Mouse (Mus musculus): Measurements from ENCODE around the gene Mtch2.
"Not testable (repeated sequence)": the region's sequence is repeated elsewhere in the genome, so short reads cannot be mapped to it uniquely, and the experiment has no call there.

Mtch2 gene

DNA sequence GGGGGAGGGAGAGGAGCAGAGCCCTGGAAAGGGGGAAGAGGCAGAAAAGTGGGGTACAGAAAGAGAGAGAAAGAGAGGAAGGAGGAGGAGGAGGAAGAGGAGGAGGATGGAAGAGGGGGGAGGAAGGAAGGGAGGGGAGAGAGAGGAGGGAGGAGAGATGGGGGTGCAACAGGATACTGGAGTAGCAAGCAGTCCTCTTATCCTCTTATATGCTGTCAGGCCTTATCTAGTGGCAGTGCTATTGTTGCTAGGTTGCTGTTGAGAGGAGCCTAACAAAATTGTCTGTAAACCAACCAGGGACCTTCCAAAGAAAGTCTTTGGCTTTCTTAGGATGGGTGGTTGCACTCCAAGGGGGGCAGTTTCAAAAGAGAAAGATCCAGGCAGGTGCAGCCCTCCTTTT is 32.5 kb downstream of the Mtch2 start:
- no peak for DNase-seq (ENCODE audit: low read depth, low spot score)
- Histone ChIP-seq H3K27me3 (ENCODE audit: control insufficient read depth, insufficient read depth, low read length, poor library complexity, severe bottlenecking) (no peaks in the 10 kb centered on the region), H3K36me3 (ENCODE audit: control insufficient read depth, insufficient read depth, low read length, poor library complexity, severe bottlenecking) (no peaks in the 10 kb centered on the region)

DNA sequence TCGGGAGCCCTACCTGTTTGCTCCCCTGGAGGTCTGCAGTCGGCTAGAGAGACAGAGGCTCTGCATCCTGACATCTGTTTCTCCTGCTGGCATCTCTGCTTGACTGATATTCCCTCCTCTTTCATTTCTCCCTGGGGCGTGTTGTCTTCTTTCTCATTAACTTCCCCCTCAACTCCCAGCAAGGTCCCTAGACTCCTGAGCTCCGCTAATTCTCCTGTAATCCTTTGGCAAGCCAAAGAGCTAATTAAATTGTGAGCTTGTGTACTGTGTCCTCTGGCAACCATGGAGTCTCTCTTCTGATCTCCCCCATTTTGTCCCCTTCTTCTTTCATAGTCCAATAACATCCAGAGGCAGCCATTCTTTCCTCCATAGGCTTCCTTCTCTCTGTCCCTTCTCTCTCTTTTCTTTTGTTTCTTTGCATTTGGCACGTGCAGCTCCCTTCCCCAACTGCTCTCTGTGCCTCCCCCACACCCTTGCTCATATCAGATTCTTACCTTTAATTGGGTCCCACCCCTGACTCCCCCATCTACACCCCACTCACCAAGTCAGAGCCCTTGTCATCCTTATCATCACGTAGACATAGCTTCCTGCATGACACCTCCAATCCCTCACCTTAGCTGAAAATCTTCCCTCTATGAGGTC is 33.3 kb downstream of the Mtch2 start:
- no peak for DNase-seq (ENCODE audit: low read depth, low spot score)
- Histone ChIP-seq H3K36me3 (ENCODE audit: control insufficient read depth, insufficient read depth, low read length, poor library complexity, severe bottlenecking) (no peaks in the 10 kb centered on the region), H3K27me3 (ENCODE audit: control insufficient read depth, insufficient read depth, low read length, poor library complexity, severe bottlenecking) (peaks cover 2% of the 10 kb centered on the region; the same call in 1 of the 2 replicates)

DNA sequence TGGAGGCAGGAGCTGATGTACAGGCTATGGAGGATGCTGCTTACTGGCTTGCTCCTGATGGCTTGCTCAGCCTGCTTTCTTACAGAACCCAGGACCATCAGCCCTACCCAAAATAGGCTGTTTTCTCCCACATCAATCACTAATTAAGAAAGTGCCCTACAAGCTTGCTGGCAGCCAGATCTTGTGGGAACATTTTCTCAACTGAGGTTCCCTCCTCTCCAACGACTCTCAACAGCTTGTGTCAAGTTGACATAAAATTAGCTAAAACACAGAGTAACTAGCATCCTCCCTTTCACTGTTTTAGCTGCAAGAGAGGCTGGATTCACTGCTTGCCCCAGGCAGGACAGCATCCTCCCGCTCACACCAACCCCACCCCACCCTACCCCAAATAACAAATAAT is 34.9 kb downstream of the Mtch2 start:
- H3K27me3 ChIP-seq (ENCODE audit: control insufficient read depth, insufficient read depth, low read length, poor library complexity, severe bottlenecking) = peaks cover 2% of the 10 kb centered on the region; the same call in 1 of the 2 replicates
- H3K36me3 ChIP-seq (ENCODE audit: control insufficient read depth, insufficient read depth, low read length, poor library complexity, severe bottlenecking) = no peaks in the 10 kb centered on the region
- DNase-seq (ENCODE audit: low read depth, low spot score) = no peak

DNA sequence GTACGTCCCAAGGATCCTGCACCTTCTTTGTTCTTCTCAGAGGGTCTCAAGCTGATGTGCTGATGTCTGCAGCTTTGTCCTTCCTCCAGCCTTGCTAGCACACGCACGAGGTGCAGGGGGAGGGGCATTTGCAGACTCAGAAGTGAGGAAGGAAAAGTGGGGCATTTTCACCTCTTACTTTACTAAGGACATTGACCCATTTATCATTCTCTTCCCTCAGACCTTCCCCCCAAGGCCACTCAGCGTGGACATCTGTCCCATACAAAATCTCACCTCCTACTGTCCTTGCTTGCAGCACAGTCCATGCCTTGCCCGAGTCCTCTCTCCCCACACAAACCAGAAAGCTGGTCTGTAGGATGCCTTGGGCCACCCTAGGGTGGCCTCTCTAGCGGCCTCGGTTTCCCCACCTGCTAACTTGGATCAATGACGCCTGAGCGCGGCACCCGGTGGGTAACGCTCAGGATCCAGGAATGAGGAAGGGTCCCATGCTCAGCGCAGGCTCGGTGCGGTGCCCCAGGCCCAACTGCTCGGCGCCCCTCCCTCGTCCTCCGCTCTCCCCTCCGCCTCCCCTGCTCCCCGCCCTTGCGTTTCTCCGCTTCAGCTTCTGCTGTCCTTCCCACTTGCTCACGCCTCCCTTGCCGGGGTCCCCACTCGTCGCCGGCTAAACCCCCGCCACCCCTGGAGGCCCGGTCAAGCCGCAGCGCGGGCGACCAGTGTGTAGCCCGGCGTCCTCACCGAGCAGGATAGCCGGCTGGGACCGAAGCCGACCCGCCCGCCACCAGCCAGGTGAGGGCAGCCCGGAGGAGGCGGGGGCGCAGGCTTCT is 38.5 kb downstream of the Mtch2 start, which contains the start of gene C1qtnf4:
Gene C1qtnf4, plus strand, starts transcription at position 643 of the 824 bp plus-strand sequence.
- no peaks in the 10 kb centered on the region for H3K36me3 ChIP-seq (ENCODE audit: control insufficient read depth, insufficient read depth, low read length, poor library complexity, severe bottlenecking)
- H3K27me3 ChIP-seq (ENCODE audit: control insufficient read depth, insufficient read depth, low read length, poor library complexity, severe bottlenecking) = peaks cover 2% of the 10 kb centered on the region; the same call in 1 of the 2 replicates
- DNase-seq (ENCODE audit: low read depth, low spot score) = no peak

DNA sequence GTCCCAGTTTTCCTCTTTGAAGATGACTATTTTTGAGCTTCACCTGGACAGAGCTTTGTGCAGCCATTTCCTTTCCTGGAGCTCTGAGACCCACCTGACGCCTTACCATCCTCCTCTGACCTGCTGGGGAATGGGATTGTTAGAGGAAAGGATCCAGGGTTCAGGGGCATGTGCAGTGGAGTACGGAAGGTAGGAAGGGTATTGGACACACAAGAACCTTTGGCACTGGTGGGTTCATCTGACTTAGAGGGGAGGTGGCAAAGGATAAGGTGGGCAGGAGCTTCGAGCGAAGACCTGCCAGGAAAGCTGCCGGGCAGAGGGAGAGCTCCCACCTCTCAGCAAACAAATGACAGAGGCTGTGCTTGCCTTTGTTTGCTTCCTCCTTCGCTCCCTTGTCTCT is 39.5 kb downstream of the Mtch2 start:
- DNase-seq (ENCODE audit: low read depth, low spot score) = no peak
- no peaks in the 10 kb centered on the region for H3K36me3 ChIP-seq (ENCODE audit: control insufficient read depth, insufficient read depth, low read length, poor library complexity, severe bottlenecking)
- peaks cover 2% of the 10 kb centered on the region; the same call in 1 of the 2 replicates for H3K27me3 ChIP-seq (ENCODE audit: control insufficient read depth, insufficient read depth, low read length, poor library complexity, severe bottlenecking)

DNA sequence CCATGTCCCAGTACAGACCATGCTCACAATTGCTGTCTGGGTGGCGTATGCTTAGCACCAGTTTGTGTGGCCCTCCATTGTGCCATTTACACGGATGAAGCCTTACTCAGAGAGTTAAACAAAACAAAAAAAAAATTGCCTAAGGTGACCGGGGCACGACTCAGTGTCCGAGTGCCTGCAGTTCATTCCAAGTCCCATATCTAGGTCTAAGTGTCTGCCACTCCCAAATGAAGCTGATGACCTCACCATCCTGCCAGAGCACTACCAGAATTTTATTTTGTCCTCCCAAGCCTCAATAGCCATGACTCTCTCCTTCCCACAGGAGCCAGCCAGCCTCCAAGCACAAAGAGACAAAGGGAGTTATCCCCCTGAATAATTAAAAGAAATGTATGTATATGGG is 40.7 kb downstream of the Mtch2 start:
- Histone ChIP-seq H3K36me3 (ENCODE audit: control insufficient read depth, insufficient read depth, low read length, poor library complexity, severe bottlenecking) (no peaks in the 10 kb centered on the region), H3K27me3 (ENCODE audit: control insufficient read depth, insufficient read depth, low read length, poor library complexity, severe bottlenecking) (peaks cover 2% of the 10 kb centered on the region; the same call in 1 of the 2 replicates)
- no peak for DNase-seq (ENCODE audit: low read depth, low spot score)

DNA sequence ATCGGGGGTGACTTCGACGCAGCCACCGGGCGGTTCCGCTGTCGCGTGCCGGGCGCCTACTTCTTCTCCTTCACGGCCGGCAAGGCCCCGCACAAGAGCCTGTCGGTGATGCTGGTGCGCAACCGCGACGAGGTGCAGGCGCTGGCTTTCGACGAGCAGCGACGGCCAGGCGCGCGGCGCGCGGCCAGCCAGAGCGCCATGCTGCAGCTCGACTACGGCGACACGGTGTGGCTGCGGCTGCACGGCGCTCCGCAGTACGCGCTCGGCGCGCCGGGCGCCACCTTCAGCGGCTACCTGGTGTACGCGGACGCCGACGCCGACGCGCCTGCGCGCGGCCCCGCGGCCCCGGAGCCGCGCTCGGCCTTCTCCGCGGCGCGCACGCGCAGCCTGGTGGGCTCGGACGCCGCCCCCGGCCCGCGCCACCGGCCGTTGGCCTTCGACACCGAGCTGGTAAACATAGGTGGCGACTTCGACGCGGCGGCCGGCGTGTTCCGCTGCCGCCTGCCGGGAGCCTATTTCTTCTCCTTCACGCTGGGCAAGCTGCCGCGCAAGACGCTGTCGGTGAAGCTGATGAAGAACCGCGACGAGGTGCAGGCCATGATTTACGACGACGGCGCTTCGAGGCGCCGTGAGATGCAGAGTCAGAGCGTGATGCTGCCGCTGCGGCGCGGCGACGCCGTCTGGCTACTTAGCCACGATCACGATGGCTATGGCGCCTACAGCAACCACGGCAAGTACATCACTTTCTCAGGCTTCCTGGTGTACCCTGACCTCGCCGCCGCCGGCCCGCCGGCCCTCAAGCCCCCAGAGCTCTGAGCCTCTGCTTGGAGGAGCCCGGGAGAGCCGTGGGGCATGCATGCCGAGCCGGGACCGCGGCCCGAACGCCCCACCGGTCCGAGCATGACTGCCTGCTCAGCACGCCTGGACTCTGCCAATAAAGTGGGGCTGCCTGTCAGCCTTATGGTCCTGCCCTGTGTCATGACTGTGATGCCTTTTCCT is 42.9 kb downstream of the Mtch2 start:
- Histone ChIP-seq H3K36me3 (ENCODE audit: control insufficient read depth, insufficient read depth, low read length, poor library complexity, severe bottlenecking) (no peaks in the 10 kb centered on the region), H3K27me3 (ENCODE audit: control insufficient read depth, insufficient read depth, low read length, poor library complexity, severe bottlenecking) (peaks cover 2% of the 10 kb centered on the region; the same call in 1 of the 2 replicates)
- peak; percentile 66 for DNase-seq (ENCODE audit: low read depth, low spot score)

DNA sequence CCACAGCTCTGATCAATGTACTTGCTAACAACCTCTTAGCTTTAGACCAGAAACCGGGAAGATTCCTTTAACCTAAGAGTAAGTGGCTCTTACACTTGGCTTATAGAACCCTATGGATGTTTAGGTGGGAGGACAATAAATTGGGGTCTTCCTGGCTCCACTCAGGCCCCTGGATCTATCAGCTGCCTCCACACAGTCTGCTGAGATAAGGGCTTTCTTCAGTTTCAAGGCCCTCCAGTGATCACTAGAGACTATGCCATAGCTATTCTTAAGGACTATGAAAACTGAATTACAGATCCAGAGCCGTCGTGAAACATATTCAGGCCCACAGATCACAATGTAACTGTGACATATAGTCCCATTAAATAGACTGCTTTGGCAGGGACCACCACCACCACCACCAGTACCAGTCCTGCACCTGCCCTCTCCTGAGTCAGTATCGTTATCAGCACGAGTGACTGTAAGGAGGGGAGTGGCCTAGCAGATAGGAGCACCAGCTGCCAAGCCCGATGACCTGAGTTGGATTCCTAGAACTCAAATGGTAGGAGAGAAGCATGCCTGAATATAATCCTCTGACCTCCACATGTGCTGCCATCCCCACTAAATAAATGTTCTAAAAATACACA is 46.8 kb downstream of the Mtch2 start:
- no peak for DNase-seq (ENCODE audit: low read depth, low spot score)
- Histone ChIP-seq H3K27me3 (ENCODE audit: control insufficient read depth, insufficient read depth, low read length, poor library complexity, severe bottlenecking) (no peaks in the 10 kb centered on the region), H3K36me3 (ENCODE audit: control insufficient read depth, insufficient read depth, low read length, poor library complexity, severe bottlenecking) (peaks cover 9% of the 10 kb centered on the region; the same call in 1 of the 2 replicates)

DNA sequence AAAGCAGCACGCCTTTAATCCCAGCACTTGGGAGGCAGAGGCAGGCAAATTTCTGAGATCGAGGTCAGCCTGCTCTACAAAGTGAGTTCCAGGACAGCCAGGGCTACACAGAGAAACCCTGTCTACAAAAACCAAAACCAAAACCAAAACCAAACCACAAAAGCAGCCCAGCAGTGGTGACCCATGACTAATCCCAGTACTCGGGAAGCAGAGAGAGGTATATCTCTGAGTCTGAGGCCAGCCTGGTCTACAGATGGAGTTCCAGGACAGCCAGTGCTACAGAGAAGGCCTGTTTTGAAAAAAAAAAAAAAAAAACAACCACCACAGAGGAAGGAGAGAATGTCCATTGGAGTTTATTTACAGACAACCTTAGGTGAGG is 47.3 kb downstream of the Mtch2 start:
- DNase-seq (ENCODE audit: low read depth, low spot score); H3K36me3 ChIP-seq (ENCODE audit: control insufficient read depth, insufficient read depth, low read length, poor library complexity, severe bottlenecking); H3K27me3 ChIP-seq (ENCODE audit: control insufficient read depth, insufficient read depth, low read length, poor library complexity, severe bottlenecking): not testable (repeated sequence)

DNA sequence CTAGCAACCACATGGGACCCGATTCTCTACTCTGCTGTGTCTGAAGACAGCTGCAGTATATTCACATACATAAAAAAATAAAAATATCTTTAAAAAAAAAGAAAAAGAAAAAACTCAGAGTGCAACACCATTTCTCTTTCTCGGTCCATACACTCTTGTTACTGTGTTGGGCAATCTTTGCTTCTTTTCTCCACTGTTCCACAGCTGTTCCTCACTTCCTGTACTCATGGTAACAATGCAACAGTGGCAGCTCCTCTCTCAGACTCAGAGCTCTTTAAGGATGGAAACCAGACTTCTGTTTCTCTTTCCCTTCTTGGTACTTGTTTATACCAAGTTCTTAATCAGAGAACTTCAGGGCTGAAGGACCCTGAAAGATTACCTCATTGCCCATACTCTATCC is 56.4 kb downstream of the Mtch2 start:
- Histone ChIP-seq H3K36me3 (ENCODE audit: control insufficient read depth, insufficient read depth, low read length, poor library complexity, severe bottlenecking) (peaks cover 5% of the 10 kb centered on the region; the same call in 1 of the 2 replicates), H3K27me3 (ENCODE audit: control insufficient read depth, insufficient read depth, low read length, poor library complexity, severe bottlenecking) (no peaks in the 10 kb centered on the region)
- DNase-seq (ENCODE audit: low read depth, low spot score) = no peak

DNA sequence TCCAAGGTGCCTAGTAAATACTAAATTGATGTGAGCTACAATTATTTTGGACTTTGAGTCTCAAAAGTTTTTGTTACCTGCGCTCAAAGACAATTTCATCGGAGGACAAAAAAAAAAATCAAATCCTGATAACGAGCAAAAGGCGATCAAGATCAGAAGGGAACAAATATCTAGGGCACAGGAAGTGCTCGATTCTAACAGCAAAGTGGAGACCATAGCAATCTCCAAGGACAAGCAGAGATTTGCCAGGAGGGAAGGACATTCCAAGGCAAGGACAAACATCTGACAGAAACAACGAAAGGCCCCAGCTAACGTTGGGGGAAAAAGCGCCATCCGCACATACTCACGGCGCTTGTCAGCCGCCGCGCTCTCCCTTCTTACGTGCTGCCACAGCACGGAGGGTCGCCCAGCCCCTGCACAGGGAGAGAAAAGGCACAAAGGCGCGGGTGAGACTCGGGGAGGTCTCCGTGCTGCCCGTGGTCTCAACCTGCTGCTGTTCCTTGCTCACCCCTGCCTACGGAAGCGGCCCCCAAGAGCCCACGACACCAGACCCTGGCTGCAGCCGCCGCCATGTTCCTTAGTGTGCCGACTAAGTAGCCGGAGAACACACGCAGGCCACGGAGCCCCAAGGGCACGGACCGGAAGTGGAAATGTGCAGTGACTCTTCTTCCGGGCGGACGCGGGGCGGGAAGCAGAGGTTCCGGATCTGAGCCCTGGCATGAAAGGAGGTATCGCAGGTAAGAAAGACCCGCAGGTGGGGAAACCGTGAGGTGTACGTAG is 57.3 kb downstream of the Mtch2 start, which contains the start of the genes Kbtbd4 and Ndufs3:
Gene Kbtbd4, plus strand, starts transcription at position 665 of the 780 bp plus-strand sequence.
Gene Ndufs3, minus strand, starts transcription at position 752 of the 780 bp plus-strand sequence.
- Histone ChIP-seq H3K27me3 (ENCODE audit: control insufficient read depth, insufficient read depth, low read length, poor library complexity, severe bottlenecking) (no peaks in the 10 kb centered on the region), H3K36me3 (ENCODE audit: control insufficient read depth, insufficient read depth, low read length, poor library complexity, severe bottlenecking) (peaks cover 5% of the 10 kb centered on the region; the same call in 1 of the 2 replicates)
- peak; percentile 91 for DNase-seq (ENCODE audit: low read depth, low spot score)

DNA sequence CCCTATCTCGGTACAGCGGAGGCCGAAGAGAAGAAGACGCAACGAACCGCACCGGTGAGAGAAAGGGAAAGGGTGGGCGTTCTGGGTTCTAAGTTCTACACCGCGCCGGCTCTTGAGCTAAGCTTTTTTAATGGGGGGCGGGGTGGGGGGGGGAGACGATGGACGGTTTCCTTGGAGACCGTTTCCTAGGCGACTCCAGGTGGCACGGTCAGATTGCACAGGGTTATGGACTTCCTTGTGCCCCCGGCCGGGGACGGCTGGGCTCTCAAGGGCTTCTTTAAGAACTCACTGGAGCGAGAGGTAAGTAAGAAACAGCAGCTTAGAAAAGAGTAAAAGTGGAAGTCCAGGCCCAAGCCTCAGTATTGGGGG is 57.9 kb downstream of the Mtch2 start:
- Histone ChIP-seq H3K36me3 (ENCODE audit: control insufficient read depth, insufficient read depth, low read length, poor library complexity, severe bottlenecking) (peaks cover 5% of the 10 kb centered on the region; the same call in 1 of the 2 replicates), H3K27me3 (ENCODE audit: control insufficient read depth, insufficient read depth, low read length, poor library complexity, severe bottlenecking) (no peaks in the 10 kb centered on the region)
- DNase-seq (ENCODE audit: low read depth, low spot score) = no peak

DNA sequence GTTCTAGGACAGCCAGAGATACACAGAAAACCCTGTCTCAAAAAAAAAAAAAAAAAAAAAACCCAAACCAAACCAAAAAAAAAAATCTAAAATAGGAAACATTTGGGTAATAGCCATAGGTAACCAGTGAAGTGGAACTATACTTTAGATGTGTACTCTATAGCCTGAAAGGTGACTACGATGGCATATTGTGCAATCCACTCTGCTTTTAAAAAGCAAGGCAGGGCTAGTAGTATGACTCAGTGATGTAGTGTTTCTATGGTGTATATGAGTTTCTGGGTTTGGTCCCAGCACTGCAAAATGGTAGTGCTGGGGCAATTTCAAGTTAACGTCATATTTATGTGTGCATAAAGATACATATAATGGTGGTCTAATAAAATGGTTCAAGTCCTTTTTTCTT is 59.8 kb downstream of the Mtch2 start:
- Histone ChIP-seq H3K36me3 (ENCODE audit: control insufficient read depth, insufficient read depth, low read length, poor library complexity, severe bottlenecking) (peaks cover 4% of the 10 kb centered on the region; the same call in 1 of the 2 replicates), H3K27me3 (ENCODE audit: control insufficient read depth, insufficient read depth, low read length, poor library complexity, severe bottlenecking) (no peaks in the 10 kb centered on the region; the same call in 1 of the 2 replicates)
- DNase-seq (ENCODE audit: low read depth, low spot score) = no peak
